In the genomic region with DNA sequence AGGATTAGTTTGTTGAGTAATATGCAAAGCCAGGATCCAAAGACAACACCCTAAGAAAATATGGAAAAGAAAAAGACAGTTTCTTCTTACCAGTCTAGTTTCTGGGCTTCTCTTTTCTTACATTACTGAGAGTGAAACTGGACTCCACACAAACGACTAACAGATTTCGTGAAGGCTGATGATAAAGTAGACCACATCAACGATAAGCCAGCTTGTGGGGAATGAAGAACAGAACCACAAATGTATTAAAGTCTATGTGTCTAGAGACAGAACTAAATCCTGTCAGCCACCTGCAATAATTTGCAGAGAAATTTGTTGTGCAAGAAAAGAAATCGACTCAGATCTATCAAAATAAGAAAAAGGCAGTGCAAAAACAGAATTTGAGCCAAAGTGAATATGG, we compare ENCODE assay signal across 26 mouse cellular contexts.
"Had no signal": no experiment of that assay in that cellular context is flagged by ENCODE, and none has a peak within 500 bp of the region (broad histone marks: within the 10 kb centered on the region; RNA-seq: fewer than 3 reads in every experiment).

No protein-coding gene starts in this region.

- H3K4me1 ChIP-seq: heart, embryonic 10.5 days; heart, embryonic 12.5 days; hindbrain, embryonic 10.5 days; hindbrain, embryonic 12.5 days; intestine, embryonic 15.5 days; limb, embryonic 13.5 days; limb, embryonic 15.5 days; liver, embryonic 12.5 days had no signal

- ATAC-seq: hindbrain, embryonic 16.5 days; inflammation-experienced regulatory T-cells, adult 6 months; intestine, embryonic 15.5 days; intestine, postnatal 0 days; liver, embryonic 12.5 days had no signal

- H3K4me2 ChIP-seq: heart, embryonic 12.5 days; hindbrain, embryonic 12.5 days; hindbrain, embryonic 14.5 days; intestine, embryonic 15.5 days; limb, embryonic 13.5 days; limb, embryonic 15.5 days; liver, embryonic 12.5 days had no signal

- H3K9ac ChIP-seq: heart, embryonic 12.5 days; hindbrain, embryonic 12.5 days; hindbrain, embryonic 14.5 days; intestine, embryonic 15.5 days; limb, embryonic 13.5 days; limb, embryonic 15.5 days; liver, embryonic 12.5 days; liver, embryonic 14.5 days had no signal

- H3K36me3 ChIP-seq: heart, embryonic 10.5 days; heart, embryonic 12.5 days; hindbrain, embryonic 10.5 days; hindbrain, embryonic 12.5 days; intestine, embryonic 15.5 days; limb, embryonic 13.5 days; limb, embryonic 15.5 days; liver, embryonic 12.5 days had no signal

- DNase-seq: gastrocnemius, adult 2 months; gastrocnemius, postnatal 10 days; gastrocnemius, postnatal 25 days; heart, adult 18-20 months; heart, postnatal 10 days; heart, postnatal 4 days; kidney, adult 18-20 months; kidney, adult 8-10 months; kidney, postnatal 10 days; kidney, postnatal 25 days; kidney, postnatal 4 days had no signal

- H3K27ac ChIP-seq: gastrocnemius, adult 2 months; heart, embryonic 10.5 days; hindbrain, embryonic 10.5 days; hindbrain, embryonic 12.5 days; hindbrain, embryonic 14.5 days; intestine, embryonic 15.5 days; layer of hippocampus, adult 2 months; left cerebral cortex, adult 2 months; limb, embryonic 13.5 days; limb, embryonic 15.5 days; liver, embryonic 12.5 days; liver, embryonic 14.5 days had no signal

- H3K9me3 ChIP-seq: heart, embryonic 10.5 days; heart, embryonic 12.5 days; hindbrain, embryonic 10.5 days; hindbrain, embryonic 12.5 days; intestine, embryonic 15.5 days; limb, embryonic 13.5 days; limb, embryonic 15.5 days; liver, embryonic 12.5 days had no signal

- H3K4me3 ChIP-seq: gastrocnemius, adult 2 months; heart, embryonic 10.5 days; heart, embryonic 12.5 days; hindbrain, embryonic 10.5 days; hindbrain, embryonic 12.5 days; intestine, embryonic 15.5 days; layer of hippocampus, adult 2 months; left cerebral cortex, adult 2 months; limb, embryonic 13.5 days; limb, embryonic 15.5 days; liver, embryonic 12.5 days had no signal

- H3K27me3 ChIP-seq: heart, embryonic 12.5 days; hindbrain, embryonic 12.5 days; intestine, embryonic 15.5 days; limb, embryonic 13.5 days; limb, embryonic 15.5 days; liver, embryonic 12.5 days had no signal
